Mouse (Mus musculus) lung, adult 2 months (tissue): Measurements from ENCODE around the gene Srpr. TPM values are rescaled to one million over a fixed set of nuclear protein-coding genes. Genes with fewer than 3 reads are reported as not detected.

ENCODE experiments used
- DNase-seq: peaks from one replicate; pipeline ENCODE4 v3.0.0; 2022
- H3K4me1 ChIP-seq: fragments of 200-500 bp; 2 replicates; pipeline ENCODE4 v1.6.1; 2011; ENCODE audit warnings: low read length; ENCODE audit not compliant: control insufficient read depth, insufficient read depth
- H3K4me3 ChIP-seq: fragments of 200-500 bp; replicated peaks from 2 replicates; pipeline ENCODE3; 2011; ENCODE audit warnings: low read depth, mild to moderate bottlenecking, control low read depth, low read length; ENCODE audit errors: extremely low read depth
- CTCF ChIP-seq: fragments of 200-500 bp; IDR thresholded peaks from 2 replicates; pipeline ENCODE4 v1.5.1; 2011; ENCODE audit warnings: mild to moderate bottlenecking, low read length, control low read depth; ENCODE audit not compliant: insufficient read depth
- POLR2A ChIP-seq: fragments of 200-500 bp; IDR thresholded peaks from 2 replicates; pipeline ENCODE4 v1.6.1; 2011; ENCODE audit warnings: low read depth, mild to moderate bottlenecking, control low read depth, low read length, borderline replicate concordance; ENCODE audit errors: extremely low read depth
- WGBS: fragments of 180-500 bp; shearing (Covaris S2); methylation state at CpG from one replicate; pipeline ENCODE4 v1.1.7; 2018; 5-methylcytosine and 5-hydroxymethylcytosine counted together
- polyA plus RNA-seq: library from polyadenylated mRNA; depleted of rRNA; stranded (reverse); fragments of >200 nt; gene quantifications from 2 replicates; pipeline ENCODE4 v1.2.3, GENCODE M21; 2012

The Srpr gene
- polyA plus RNA-seq, 1 experiment: 88.1 TPM

DNA sequence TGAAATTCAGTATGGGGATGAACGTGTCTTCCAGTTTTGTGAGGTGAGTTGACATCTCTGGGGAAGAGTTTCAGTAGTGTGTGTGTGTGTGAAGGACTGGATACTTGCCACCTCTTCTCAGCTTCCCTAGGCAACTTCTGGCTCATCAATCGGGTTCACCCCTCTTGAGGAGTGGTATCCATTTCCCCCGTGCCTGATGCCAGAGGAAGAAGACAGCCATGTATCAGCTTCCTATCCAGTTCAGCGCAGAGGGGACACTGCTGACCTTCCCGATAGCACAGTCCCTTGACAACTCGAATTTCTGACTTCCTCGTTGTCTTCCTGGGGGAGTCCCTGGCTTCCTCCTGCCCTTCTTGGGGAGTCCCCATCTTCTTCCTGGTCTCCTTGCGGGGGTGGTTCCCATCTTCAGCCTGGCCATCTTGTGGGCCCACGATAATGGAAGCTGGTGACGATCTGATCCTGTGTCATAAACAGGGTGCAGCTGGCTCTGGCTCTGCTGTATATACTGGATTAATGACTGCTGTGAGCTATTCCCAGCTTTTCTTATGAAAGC is 12.5 kb upstream of the Srpr start:
- DNase-seq: no peak

DNA sequence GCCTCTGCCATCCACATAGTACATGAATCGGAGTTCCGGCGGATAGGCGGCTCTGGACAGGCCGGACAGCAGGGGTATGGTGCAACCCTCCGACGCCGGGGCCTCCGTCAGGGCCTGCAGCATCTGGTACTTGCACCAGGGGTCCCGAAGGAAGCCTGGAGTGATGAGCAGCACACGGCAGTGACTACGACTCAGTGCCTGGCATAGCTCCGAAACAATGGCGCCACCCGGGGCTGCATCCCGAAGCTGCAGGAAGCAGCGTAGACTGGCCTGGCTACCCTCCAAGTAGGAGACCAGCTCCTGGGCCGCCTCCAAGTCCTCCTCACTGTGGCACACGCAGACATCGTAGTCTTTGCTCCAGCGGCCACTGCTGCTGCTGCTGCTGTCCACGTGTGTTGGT is 11.3 kb upstream of the Srpr start:
- no peak overlapping the region for H3K4me3 ChIP-seq
- no peaks in the 10 kb centered on the region; the same call in 1 of the 2 replicates for H3K4me1 ChIP-seq
- 50% methylated on average over 22 of the region's 22 CpGs for WGBS
- DNase-seq: no peak
- TF ChIP-seq POLR2A: no peak

More for the DNA sequence above, 12.5 kb upstream of the Srpr start:
- Histone ChIP-seq H3K4me3 (no peak overlapping the region), H3K4me1 (no peaks in the 10 kb centered on the region; the same call in 1 of the 2 replicates)
- 78% methylated on average over 10 of the region's 10 CpGs for WGBS
- TF ChIP-seq POLR2A (no peak), CTCF (no peak)

DNA sequence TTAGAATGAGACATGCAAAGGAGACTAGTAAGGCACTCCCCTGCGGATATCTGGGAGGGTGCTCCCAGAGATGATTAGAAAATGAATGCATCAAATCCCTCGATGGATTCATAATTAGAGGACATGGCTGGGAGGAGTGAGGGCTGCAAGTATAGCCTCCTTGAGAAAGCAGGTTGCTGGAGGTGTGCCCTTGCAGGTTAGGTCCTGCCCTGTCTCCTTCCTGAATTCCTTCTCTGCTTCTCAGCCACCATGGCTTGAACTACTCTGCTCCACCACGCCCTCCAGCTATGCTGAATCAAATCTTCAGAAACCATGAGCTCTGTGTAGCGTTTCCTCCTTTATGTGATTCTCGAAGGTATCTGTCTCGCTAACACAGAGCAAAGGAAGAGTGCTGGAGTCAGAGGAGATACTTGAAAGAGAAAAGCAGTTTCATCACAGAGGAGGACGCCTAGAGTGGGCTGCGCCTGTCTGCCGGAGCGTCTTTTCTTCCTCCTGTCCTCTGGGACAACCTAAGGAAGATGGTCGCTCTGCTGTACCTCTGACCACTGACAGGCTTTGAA is 6.9 kb upstream of the Srpr start:
- H3K4me1 ChIP-seq: no peaks in the 10 kb centered on the region; the same call in 1 of the 2 replicates
- no peak for DNase-seq
- no peak overlapping the region for H3K4me3 ChIP-seq
- WGBS: 87% methylated on average over 11 of the region's 11 CpGs
- TF ChIP-seq POLR2A (no peak), CTCF (no peak)

DNA sequence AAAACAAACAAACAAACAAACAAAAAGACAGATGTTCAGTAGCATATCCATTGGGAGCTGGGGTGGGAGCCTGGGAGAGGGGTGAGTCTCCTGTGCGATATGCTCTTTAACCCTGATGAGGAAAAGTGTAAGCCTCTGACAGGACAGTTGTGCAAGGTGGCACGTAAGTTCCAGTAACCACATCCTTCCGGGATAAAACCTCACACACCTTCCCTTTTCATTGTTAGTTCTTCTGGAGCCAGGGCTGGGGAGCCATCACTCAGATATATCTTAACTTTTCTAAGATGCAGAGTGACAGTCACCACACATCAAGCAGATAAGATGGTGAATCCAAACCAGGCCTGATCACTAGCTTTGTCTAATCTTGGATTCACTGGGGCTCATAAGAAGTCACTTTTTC is 5.9 kb upstream of the Srpr start:
- no peak overlapping the region for H3K4me3 ChIP-seq
- 87% methylated on average over 3 of the region's 3 CpGs for WGBS
- TF ChIP-seq CTCF (no peak), POLR2A (no peak)
- no peak for DNase-seq
- H3K4me1 ChIP-seq: peaks cover 3% of the 10 kb centered on the region; the same call in 1 of the 2 replicates

DNA sequence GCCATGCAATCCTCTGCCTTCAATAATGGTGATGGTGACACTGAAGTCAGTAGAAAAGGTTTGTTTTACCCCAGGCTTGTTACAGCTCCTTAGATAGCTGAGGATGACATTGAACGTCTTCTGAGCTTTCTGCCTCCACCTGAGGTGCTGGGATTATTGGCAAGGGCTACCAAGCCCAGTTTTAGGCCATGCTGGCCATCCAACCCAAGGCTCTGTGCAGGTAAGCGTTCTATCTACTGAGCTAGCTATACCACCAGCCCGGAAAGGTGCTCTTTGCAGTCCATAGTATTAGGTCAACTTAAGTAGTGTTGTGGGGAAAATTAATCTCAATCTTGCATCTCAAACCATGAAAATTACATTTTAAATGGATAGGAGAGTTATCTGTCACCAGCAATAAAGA is 2.4 kb upstream of the Srpr start:
- DNase-seq: no peak
- H3K4me1 ChIP-seq: peaks cover 8% of the 10 kb centered on the region
- TF ChIP-seq CTCF (no peak), POLR2A (no peak)
- WGBS: 92% methylated on average over 3 of the region's 3 CpGs
- no peak overlapping the region for H3K4me3 ChIP-seq

DNA sequence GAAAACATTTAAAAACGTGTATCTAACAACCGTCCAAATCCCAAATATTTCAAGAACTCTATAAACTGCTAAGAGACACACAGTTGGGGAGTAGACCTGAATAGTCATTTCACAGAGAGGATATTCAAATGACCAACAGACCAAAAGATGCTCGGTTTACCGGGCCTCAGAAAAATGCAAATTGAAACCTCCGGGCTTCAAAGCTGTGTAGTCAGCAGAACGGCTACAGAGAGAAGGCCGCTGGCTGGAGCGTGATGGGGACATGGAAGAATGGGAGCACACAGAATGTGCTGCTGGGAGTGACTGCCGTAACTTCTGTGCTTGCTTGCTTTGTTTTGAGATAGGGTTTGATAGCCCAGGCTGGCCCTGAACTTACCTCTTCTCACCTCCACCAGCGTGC is 1.6 kb upstream of the Srpr start:
- H3K4me3 ChIP-seq: no peak overlapping the region
- peaks cover 8% of the 10 kb centered on the region for H3K4me1 ChIP-seq
- WGBS: 81% methylated on average over 10 of the region's 10 CpGs
- no peak for TF ChIP-seq POLR2A
- no peak for TF ChIP-seq CTCF
- DNase-seq: no peak

DNA sequence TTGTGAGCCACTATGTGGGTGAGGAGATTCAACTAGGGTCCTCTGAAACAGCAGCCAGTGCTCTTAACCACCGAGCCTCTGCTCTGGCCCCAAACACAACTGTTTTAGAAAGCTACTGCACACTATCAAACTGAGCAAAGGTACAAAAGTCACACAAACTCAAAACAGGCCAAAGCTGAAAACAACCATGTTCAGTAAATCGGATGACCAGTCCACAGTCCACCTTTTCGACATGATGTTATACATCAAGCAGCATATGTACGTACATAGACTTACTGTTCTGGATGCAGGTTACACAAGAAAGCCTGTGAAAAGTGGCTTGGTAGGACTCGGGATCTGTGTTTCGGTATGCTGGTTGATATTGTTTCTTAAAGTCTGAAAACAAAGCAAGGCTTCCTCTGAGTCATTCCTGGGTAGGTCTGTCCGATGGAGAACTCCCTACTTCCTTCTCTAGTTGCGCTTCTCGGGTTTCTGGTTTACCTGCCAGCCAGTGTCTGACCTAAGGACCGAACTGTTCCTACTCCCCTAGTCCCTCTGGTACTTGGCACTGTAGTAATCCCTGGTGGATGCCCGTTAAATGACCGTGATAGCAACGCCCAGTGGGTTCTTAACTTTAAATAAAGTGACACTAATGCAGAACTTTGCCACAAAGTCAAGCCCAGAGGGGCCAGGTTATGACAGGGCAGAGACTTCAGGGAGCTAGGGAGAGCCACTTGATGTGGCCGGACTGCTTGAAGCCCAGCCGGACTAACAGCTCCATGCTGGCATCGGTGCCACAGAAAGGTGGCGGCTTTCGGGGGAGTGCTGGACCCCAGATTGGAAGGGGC is 817 bp upstream of the Srpr start:
- H3K4me1 ChIP-seq: peaks cover 8% of the 10 kb centered on the region
- DNase-seq: no peak
- peak overlapping the region; percentile 60 for H3K4me3 ChIP-seq
- WGBS: 17% methylated on average over 18 of the region's 18 CpGs
- TF ChIP-seq CTCF (no peak), POLR2A (0 out of 2 replicates have a peak, but pooled peaks have one; percentile 6)

DNA sequence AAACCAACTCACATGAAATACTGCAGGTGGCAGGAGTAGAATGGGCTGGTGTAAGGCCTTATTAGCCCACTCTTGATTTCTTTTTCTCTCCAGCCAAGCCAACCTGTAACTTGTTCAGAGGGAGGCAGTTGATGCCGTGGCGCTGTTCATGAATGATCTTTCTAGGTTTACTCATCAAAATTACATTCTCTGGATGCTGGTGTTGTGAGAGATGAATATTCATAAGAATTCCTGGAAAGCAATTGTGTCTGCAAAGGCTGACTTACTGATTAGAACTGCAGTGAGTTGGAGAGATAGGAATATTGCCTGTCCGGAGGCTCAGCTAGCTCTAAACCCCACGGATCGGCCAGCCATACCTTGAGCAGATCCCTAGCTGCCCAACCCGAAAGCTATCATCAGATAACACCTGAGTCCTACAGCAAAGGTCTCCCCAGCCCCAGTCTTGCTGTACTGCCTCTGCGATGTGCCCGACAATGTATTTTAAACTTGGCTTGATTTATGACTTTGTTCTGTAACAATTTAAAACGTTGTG is 620 bp downstream of the Srpr start:
- H3K4me3 ChIP-seq: peak overlapping the region; percentile 10
- peaks cover 8% of the 10 kb centered on the region for H3K4me1 ChIP-seq
- TF ChIP-seq CTCF (no peak), POLR2A (no peak)
- no peak for DNase-seq
- WGBS: 53% methylated on average over 9 of the region's 9 CpGs

DNA sequence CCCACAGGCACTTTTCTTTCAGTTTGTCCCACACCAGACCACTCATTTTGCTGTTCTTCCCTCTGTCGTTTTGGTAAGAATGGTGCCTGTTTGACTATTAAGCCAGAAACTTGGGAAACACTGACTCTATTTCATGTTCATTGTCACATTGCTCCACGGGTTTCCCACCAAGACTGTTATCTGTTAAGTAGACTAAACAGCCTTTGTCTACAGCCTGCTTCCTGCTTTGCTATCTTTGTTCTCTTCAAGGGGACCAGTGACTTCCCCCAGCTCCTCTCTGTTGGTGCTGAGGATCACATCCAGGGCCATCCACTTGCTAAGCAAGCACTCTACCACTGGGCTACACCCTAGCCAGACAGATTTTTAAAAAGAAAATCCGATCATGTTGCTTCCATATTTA is 3.6 kb downstream of the Srpr start:
- no peak for TF ChIP-seq CTCF
- TF ChIP-seq POLR2A: no peak
- Histone ChIP-seq H3K4me3 (no peak overlapping the region), H3K4me1 (peaks cover 8% of the 10 kb centered on the region)
- no peak for DNase-seq
- 35% methylated on average over 3 of the region's 3 CpGs for WGBS
